Mouse (Mus musculus) CH12.LX (cell line): ENCODE data around the gene Hps6. TPM values are rescaled to one million over a fixed set of nuclear protein-coding genes. Genes with fewer than 3 reads are reported as not detected.

ENCODE experiments used
- DNase-seq: peaks from one replicate; pipeline ENCODE4 v3.0.0-alpha.2; 2013; ENCODE audit errors: extremely low read depth
- H3K27ac ChIP-seq: 2 replicates; pipeline ENCODE4 v1.5.1; 2012; ENCODE audit warnings: low read depth, mild to moderate bottlenecking, control low read depth, moderate library complexity; ENCODE audit not compliant: insufficient read depth
- H3K27me3 ChIP-seq: replicated peaks from 2 replicates; pipeline ENCODE3; 2012; ENCODE audit warnings: inconsistent platforms
- H3K36me3 ChIP-seq, 2 experiments: replicated peaks in 1 of 2; 2 replicates each; pipeline versions ENCODE3 to v1.6.1; 2012; ENCODE audit warnings: inconsistent platforms in 1 of 2, low read length in 1 of 2, mild to moderate bottlenecking in 1 of 2, mixed read lengths in 1 of 2, moderate library complexity in 1 of 2; ENCODE audit not compliant: control insufficient read depth in 1 of 2, insufficient read depth in 1 of 2
- H3K4me1 ChIP-seq, 2 experiments: 2 replicates each; pipeline ENCODE4 v1.6.1; 2012; ENCODE audit warnings: inconsistent platforms in 1 of 2, moderate library complexity in 1 of 2; ENCODE audit not compliant: insufficient read depth in 2 of 2, control insufficient read depth in 1 of 2
- H3K4me2 ChIP-seq: 2 replicates; pipeline ENCODE4 v1.6.1; 2012; ENCODE audit warnings: low read depth, mild to moderate bottlenecking, control low read depth; ENCODE audit not compliant: poor library complexity, insufficient read depth, severe bottlenecking
- H3K4me3 ChIP-seq, 3 experiments: fragments of 150-350 bp in 1 of 3; sonication (generic) in 1 of 3; replicated peaks in 1 of 3; 2 replicates each; pipeline versions ENCODE3 to v1.5.1; 2011 to 2012; ENCODE audit warnings: low read depth in 2 of 3, low read length in 2 of 3, mild to moderate bottlenecking in 2 of 3, moderate library complexity in 2 of 3, control low read depth in 1 of 3, improper control_type of control experiment in 1 of 3, inconsistent platforms in 1 of 3, mixed read lengths in 1 of 3; ENCODE audit not compliant: poor library complexity in 1 of 3
- H3K79me2 ChIP-seq: replicated peaks from 2 replicates; pipeline ENCODE4 v1.6.1; 2012; ENCODE audit warnings: mild to moderate bottlenecking, moderate library complexity; ENCODE audit not compliant: control insufficient read depth, poor library complexity, insufficient read depth, severe bottlenecking; ENCODE audit errors: extremely low read depth
- H3K9ac ChIP-seq: 2 replicates; pipeline ENCODE4 v1.6.1; 2012; ENCODE audit warnings: low read depth, mild to moderate bottlenecking, control low read depth, moderate library complexity; ENCODE audit not compliant: insufficient read depth
- H3K9me3 ChIP-seq: replicated peaks from 2 replicates; pipeline ENCODE3; 2012; ENCODE audit warnings: low read length, inconsistent platforms, mixed read lengths
- E2F4 ChIP-seq: IDR thresholded peaks from 2 replicates; pipeline ENCODE4 v1.6.1; 2011; ENCODE audit warnings: low read depth, low read length, improper control_type of control experiment; ENCODE audit not compliant: insufficient replicate concordance
- ELF1 ChIP-seq: IDR thresholded peaks from 2 replicates; pipeline ENCODE4 v1.6.1; 2014; ENCODE audit warnings: low read depth, mild to moderate bottlenecking, inconsistent platforms, low read length, improper control_type of control experiment
- EP300 ChIP-seq: IDR thresholded peaks from 2 replicates; pipeline ENCODE4 v1.6.1; 2011; ENCODE audit warnings: low read length, improper control_type of control experiment
- KAT2A ChIP-seq: IDR thresholded peaks from 2 replicates; pipeline ENCODE4 v1.6.1; 2012; ENCODE audit warnings: low read length, improper control_type of control experiment, inconsistent platforms; ENCODE audit not compliant: insufficient replicate concordance
- MAFK ChIP-seq: IDR thresholded peaks from 2 replicates; pipeline ENCODE4 v1.6.1; 2011; ENCODE audit warnings: low read length, improper control_type of control experiment; ENCODE audit not compliant: insufficient replicate concordance
- MAX ChIP-seq: IDR thresholded peaks from 2 replicates; pipeline ENCODE4 v1.6.1; 2011; ENCODE audit warnings: low read length, improper control_type of control experiment
- MAZ ChIP-seq: IDR thresholded peaks from 2 replicates; pipeline ENCODE4 v1.6.1; 2012; ENCODE audit warnings: low read depth, mild to moderate bottlenecking, inconsistent platforms, low read length, improper control_type of control experiment, moderate library complexity
- MYC ChIP-seq: IDR thresholded peaks from 2 replicates; pipeline ENCODE4 v1.6.1; 2011; ENCODE audit warnings: low read depth, mild to moderate bottlenecking, improper control_type of control experiment, low read length
- NELFE ChIP-seq: IDR thresholded peaks from 2 replicates; pipeline ENCODE4 v1.6.1; 2011; ENCODE audit warnings: low read depth, low read length, improper control_type of control experiment
- NRF1 ChIP-seq: IDR thresholded peaks from 2 replicates; pipeline ENCODE4 v1.6.1; 2014; ENCODE audit warnings: low read depth, mild to moderate bottlenecking, inconsistent platforms, low read length, improper control_type of control experiment, moderate library complexity
- PAX5 ChIP-seq: IDR thresholded peaks from 2 replicates; pipeline ENCODE4 v1.6.1; 2012; ENCODE audit warnings: low read length, inconsistent platforms, mixed read lengths
- RAD21 ChIP-seq: IDR thresholded peaks from 2 replicates; pipeline ENCODE4 v1.6.1; 2011; ENCODE audit warnings: low read depth, mild to moderate bottlenecking, low read length, improper control_type of control experiment, moderate library complexity
- SIN3A ChIP-seq: IDR thresholded peaks from 2 replicates; pipeline ENCODE4 v1.6.1; 2012; ENCODE audit warnings: low read length, improper control_type of control experiment, inconsistent platforms
- SMC3 ChIP-seq: IDR thresholded peaks from 2 replicates; pipeline ENCODE4 v1.6.1; 2011; ENCODE audit warnings: low read depth, low read length, improper control_type of control experiment
- USF2 ChIP-seq: conservative IDR thresholded peaks from 2 replicates; pipeline ENCODE4 v1.6.1; 2011; ENCODE audit warnings: low read depth, low read length, improper control_type of control experiment
- ZMIZ1 ChIP-seq: IDR thresholded peaks from 2 replicates; pipeline ENCODE4 v1.6.1; 2012; ENCODE audit warnings: low read depth, mild to moderate bottlenecking, inconsistent platforms, low read length, improper control_type of control experiment
- ZNF384 ChIP-seq: IDR thresholded peaks from 2 replicates; pipeline ENCODE4 v1.6.1; 2012; ENCODE audit warnings: low read depth, low read length, improper control_type of control experiment, inconsistent platforms
- dilution Hi-C: fragments of 300-500 bp; cut with MboI; formaldehyde crosslinking; loops from 2 replicates; pipeline ENCODE4 v1.14.3; 2020; ENCODE audit warnings: low sequenced_read_pairs; ENCODE audit not compliant: extremely low pct_unique_long_range_greater_than_20kb, extremely low pct_ligation_motif_present
- in situ Hi-C: fragments of 300-500 bp; cut with MboI; formaldehyde crosslinking; loops from 3 replicates; pipeline ENCODE4 v1.14.3; 2019; ENCODE audit warnings: low sequenced_read_pairs, low pct_ligation_motif_present, low pct_unique_long_range_greater_than_20kb, mixed read lengths
- polyA plus RNA-seq: library from polyadenylated mRNA; unstranded; fragments of >175 nt; gene quantifications from 2 replicates; pipeline ENCODE4 v1.2.1, GENCODE M21; 2012; ENCODE audit warnings: low read depth; ENCODE audit not compliant: insufficient read length
- total RNA-seq, 2 experiments: library from RNA; depleted of rRNA; stranded (reverse); fragments of 300-350 nt in 1 of 2; fragments of >200 nt in 1 of 2; gene quantifications; 2 replicates each; pipeline ENCODE4 v1.2.3; 2012 to 2014

Gene Hps6
- total and polyA plus RNA-seq, 3 experiments: 5.8 to 10.6 (median 6.7) TPM

DNA sequence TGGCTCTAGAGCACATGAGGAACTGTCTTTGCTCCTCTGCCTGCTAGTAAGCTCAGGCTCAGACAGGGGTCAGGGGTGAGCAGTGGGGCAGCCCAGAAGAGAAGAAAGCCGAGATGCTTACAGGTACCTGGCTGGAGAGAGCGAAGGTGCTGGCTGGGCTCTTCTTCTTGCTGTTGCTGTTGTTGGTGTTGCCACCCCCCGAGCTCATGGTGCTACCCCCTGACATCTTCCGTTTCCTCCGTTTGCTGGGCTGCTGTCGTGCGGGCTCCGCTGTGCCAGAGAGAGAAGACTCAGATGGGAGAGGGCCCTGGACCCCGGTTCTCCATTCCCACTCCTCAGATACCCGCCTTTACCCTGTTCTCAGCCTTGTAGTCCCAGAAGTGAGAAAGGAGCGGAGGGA is 30.6 kb downstream of the Hps6 start:
- no peak overlapping the region for H3K4me3 ChIP-seq
- peaks cover 9% of the 10 kb centered on the region for H3K9me3 ChIP-seq
- H3K4me1 ChIP-seq: peaks cover 6 to 21% of the 10 kb centered on the region in 2 experiments; a peak in 3 of 4 replicates
- TF ChIP-seq ELF1: no peak
- no peak for TF ChIP-seq MAZ
- TF ChIP-seq NRF1: no peak
- no peak for TF ChIP-seq KAT2A
- no peak for TF ChIP-seq RAD21
- TF ChIP-seq ZNF384: no peak
- TF ChIP-seq SMC3: no peak
- TF ChIP-seq MAX: no peak
- TF ChIP-seq, all 38 proteins: peak for 0
- in situ Hi-C loops (no loop called here), dilution Hi-C loops (no loop called here)
- Histone ChIP-seq H3K4me2 (no peak overlapping the region), H3K9ac (no peak overlapping the region), H3K36me3 (peaks cover 47 to 69% of the 10 kb centered on the region in 2 experiments), H3K27me3 (no peaks in the 10 kb centered on the region), H3K79me2 (peaks cover 25% of the 10 kb centered on the region), H3K27ac (no peak overlapping the region)
- DNase-seq: no peak

- H3K36me3 ChIP-seq: peaks cover 47 to 58% of the 10 kb centered on the region in 2 experiments
- H3K9me3 ChIP-seq: no peaks in the 10 kb centered on the region
- in situ Hi-C loops (no loop called here), dilution Hi-C loops (no loop called here)
- peaks cover 38% of the 10 kb centered on the region for H3K79me2 ChIP-seq
- no peak overlapping the region for H3K4me3 ChIP-seq
- no peaks in the 10 kb centered on the region for H3K27me3 ChIP-seq
- H3K4me2 ChIP-seq: no peak overlapping the region
- H3K9ac ChIP-seq: no peak overlapping the region
- TF ChIP-seq ZMIZ1: no peak
- TF ChIP-seq MYC: no peak
- TF ChIP-seq SMC3: no peak
- no peak for TF ChIP-seq PAX5
- no peak for TF ChIP-seq USF2
- TF ChIP-seq MAFK: no peak
- no peak for TF ChIP-seq E2F4
- TF ChIP-seq MAX: no peak
- no peak for TF ChIP-seq KAT2A
- TF ChIP-seq ELF1: no peak
- no peak for TF ChIP-seq RAD21
- TF ChIP-seq EP300: no peak
- TF ChIP-seq NELFE: no peak
- no peak for TF ChIP-seq SIN3A
- TF ChIP-seq ZNF384: no peak
- DNase-seq: no peak
- H3K4me1 ChIP-seq: peaks cover 6 to 23% of the 10 kb centered on the region in 2 experiments; a peak in 3 of 4 replicates
- no peak overlapping the region for H3K27ac ChIP-seq
Observed at GRCm38 (mm10) chr19:46035971-46036370, 32.7 kb downstream of the Hps6 start.
